ENCODE assay signal across 13 mouse cellular contexts in the genomic region with DNA sequence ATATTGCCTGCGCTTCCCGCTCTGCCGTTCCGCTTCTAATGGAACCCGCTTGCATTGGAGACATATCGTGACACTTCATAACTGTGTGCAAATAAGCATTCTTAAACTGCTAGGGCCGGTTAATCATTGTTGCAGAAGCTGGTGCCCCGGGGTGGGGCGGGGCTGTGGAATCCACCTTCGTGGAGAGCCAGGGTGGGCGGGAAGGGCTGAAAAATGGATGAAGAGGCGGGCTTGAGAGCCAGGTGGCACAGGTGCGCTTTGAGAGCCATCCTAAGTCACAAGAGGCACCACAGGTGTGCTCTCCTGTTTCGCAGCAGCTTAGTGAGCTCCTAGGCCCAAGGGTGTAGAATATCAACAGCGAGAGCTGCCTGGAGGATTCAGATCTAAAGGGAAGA. TPM values are rescaled to one million over a fixed set of nuclear protein-coding genes. Genes with fewer than 3 reads are reported as not detected.
DNase-seq lines count a peak whose midpoint lies in the region; ATAC-seq and TF ChIP-seq lines count a peak whose summit lies in the region.
"Had no signal": no experiment of that assay in that cellular context is flagged by ENCODE, and none has a peak within 500 bp of the region (broad histone marks: within the 10 kb centered on the region; RNA-seq: fewer than 3 reads in every experiment).

No protein-coding gene starts in this region.

- H3K4me1 ChIP-seq in forebrain, embryonic 12.5 days, result peaks cover 24% of the 10 kb centered on the region
- H3K4me1 ChIP-seq in forebrain, postnatal 0 days (ENCODE audit: insufficient read depth), result no peaks in the 10 kb centered on the region
- H3K4me1 ChIP-seq in lung, embryonic 14.5 days (ENCODE audit: insufficient read depth), result no peaks in the 10 kb centered on the region
- H3K4me1 ChIP-seq in intestine, embryonic 15.5 days (replicated peaks), result 0 out of 2 replicates have a peak, but pooled peaks cover 5% of the 10 kb centered on the region
- H3K4me1 ChIP-seq in midbrain, embryonic 15.5 days, result peaks cover 2% of the 10 kb centered on the region; the same call in 1 of the 2 replicates

- no peak overlapping the region for H3K4me3 ChIP-seq in forebrain, embryonic 12.5 days (replicated peaks)
- no peak overlapping the region for H3K4me3 ChIP-seq in forebrain, postnatal 0 days (ENCODE audit: low read depth, low read length)
- no peak overlapping the region for H3K4me3 ChIP-seq in lung, embryonic 14.5 days (ENCODE audit: low read depth, low read length)
- no peak overlapping the region for H3K4me3 ChIP-seq in intestine, embryonic 15.5 days (replicated peaks)
- H3K4me3 ChIP-seq in midbrain, embryonic 15.5 days, result no peak overlapping the region
- H3K4me3 ChIP-seq: layer of hippocampus, adult 2 months had no signal

- H3K27me3 ChIP-seq in forebrain, embryonic 12.5 days, result peaks cover 73% of the 10 kb centered on the region
- no peaks in the 10 kb centered on the region; the same call in 1 of the 2 replicates for H3K27me3 ChIP-seq in forebrain, postnatal 0 days (ENCODE audit: insufficient read depth, low read length)
- no peaks in the 10 kb centered on the region for H3K27me3 ChIP-seq in lung, embryonic 14.5 days (ENCODE audit: insufficient read depth, low read length)
- H3K27me3 ChIP-seq in intestine, embryonic 15.5 days (replicated peaks), result no peaks in the 10 kb centered on the region
- H3K27me3 ChIP-seq in midbrain, embryonic 15.5 days (replicated peaks), result no peaks in the 10 kb centered on the region

- no peak overlapping the region for H3K4me2 ChIP-seq in forebrain, embryonic 12.5 days
- H3K4me2 ChIP-seq in forebrain, postnatal 0 days (ENCODE audit: low read depth), result no peak overlapping the region
- no peak overlapping the region for H3K4me2 ChIP-seq in lung, embryonic 14.5 days
- H3K4me2 ChIP-seq in intestine, embryonic 15.5 days (replicated peaks), result peak overlapping the region; percentile 7; the same call in 1 of the 2 replicates
- H3K4me2 ChIP-seq in midbrain, embryonic 15.5 days, result no peak overlapping the region

- no peak for ATAC-seq in forebrain, embryonic 12.5 days (ENCODE audit: low FRiP score)
- ATAC-seq in forebrain, postnatal 0 days, result no peak
- ATAC-seq in lung, embryonic 14.5 days (ENCODE audit: insufficient read depth), result peak; percentile 79
- peak; percentile 61 for ATAC-seq in intestine, embryonic 15.5 days
- ATAC-seq in midbrain, embryonic 15.5 days (replicated peaks), result no peak

- 0 out of 2 replicates have a peak overlapping the region, but pooled peaks have one; percentile 9 for H3K9ac ChIP-seq in forebrain, embryonic 12.5 days
- H3K9ac ChIP-seq in forebrain, postnatal 0 days, result no peak overlapping the region
- no peak overlapping the region for H3K9ac ChIP-seq in lung, embryonic 14.5 days
- no peak overlapping the region for H3K9ac ChIP-seq in intestine, embryonic 15.5 days
- H3K9ac ChIP-seq in midbrain, embryonic 15.5 days, result no peak overlapping the region

- H3K27ac ChIP-seq in forebrain, embryonic 12.5 days, result no peak overlapping the region
- H3K27ac ChIP-seq in forebrain, postnatal 0 days (ENCODE audit: low read depth, low read length), result no peak overlapping the region
- peak overlapping the region; percentile 65 for H3K27ac ChIP-seq in lung, embryonic 14.5 days (ENCODE audit: low read depth)
- no peak overlapping the region for H3K27ac ChIP-seq in intestine, embryonic 15.5 days
- H3K27ac ChIP-seq in midbrain, embryonic 15.5 days, result 0 out of 2 replicates have a peak overlapping the region, but pooled peaks have one; percentile 35
- H3K27ac ChIP-seq: layer of hippocampus, adult 2 months had no signal

- no peaks in the 10 kb centered on the region for H3K9me3 ChIP-seq in forebrain, embryonic 12.5 days
- H3K9me3 ChIP-seq in forebrain, postnatal 0 days (ENCODE audit: low read length), result no peaks in the 10 kb centered on the region
- no peaks in the 10 kb centered on the region for H3K9me3 ChIP-seq in lung, embryonic 14.5 days (ENCODE audit: low read depth, low read length)
- no peaks in the 10 kb centered on the region for H3K9me3 ChIP-seq in intestine, embryonic 15.5 days
- no peaks in the 10 kb centered on the region for H3K9me3 ChIP-seq in midbrain, embryonic 15.5 days

- no peak for DNase-seq in forebrain, postnatal 0 days
- DNase-seq in lung, embryonic 14.5 days, result peak; percentile 63
- DNase-seq in lung, postnatal 14 days, result no peak
- no peak for DNase-seq in spleen, postnatal 10 days (ENCODE audit: low spot score in 2 of 2)
- DNase-seq in cerebellum, postnatal 25 days, result no peak
- DNase-seq: adrenal gland, adult 2 months; cerebellum, adult 2 months; thymus, postnatal 36 days had no signal

- 87% methylated on average over 15 of the region's 15 CpGs for WGBS in forebrain, embryonic 12.5 days
- 90% methylated on average over 15 of the region's 15 CpGs for WGBS in forebrain, postnatal 0 days
- WGBS in lung, embryonic 14.5 days, result 58% methylated on average over 15 of the region's 15 CpGs
- 66% methylated on average over 15 of the region's 15 CpGs for WGBS in intestine, embryonic 15.5 days
- WGBS in midbrain, embryonic 15.5 days, result 78% methylated on average over 15 of the region's 15 CpGs

- H3K36me3 ChIP-seq in forebrain, embryonic 12.5 days (replicated peaks), result no peaks in the 10 kb centered on the region
- H3K36me3 ChIP-seq in forebrain, postnatal 0 days (ENCODE audit: insufficient read depth), result no peaks in the 10 kb centered on the region
- H3K36me3 ChIP-seq in lung, embryonic 14.5 days (ENCODE audit: insufficient read depth), result no peaks in the 10 kb centered on the region
- no peaks in the 10 kb centered on the region for H3K36me3 ChIP-seq in intestine, embryonic 15.5 days
- H3K36me3 ChIP-seq in midbrain, embryonic 15.5 days (replicated peaks), result no peaks in the 10 kb centered on the region

- no peak for TF ChIP-seq CTCF in forebrain, postnatal 0 days (IDR thresholded peaks at IDR 0.05; ENCODE audit: low read depth)
- TF ChIP-seq CTCF in lung, embryonic 14.5 days (IDR thresholded peaks at IDR 0.05; ENCODE audit: low read depth), result no peak

RNA-seq across cellular contexts. Expression of gene Lmo1, which starts 46.7 kb away (rescaled TPM):
- polyA plus RNA-seq in forebrain, embryonic 12.5 days (2016; fragmentation: Nextera tagmentation; extraction: Ambion mirVana), result 90.6 and 119 TPM in 2 replicates
- total RNA-seq in forebrain, postnatal 0 days (2014; rRNA removed), result 59.4 and 75.5 TPM in 2 replicates
- polyA plus RNA-seq in forebrain, postnatal 0 days (2015; fragmentation: Nextera tagmentation; extraction: Ambion mirVana), result 84.0 and 86.5 TPM in 2 replicates
- 11.8 and 15.0 TPM in 2 replicates for polyA plus RNA-seq in lung, embryonic 14.5 days (2014; fragmentation: Nextera tagmentation; extraction: Ambion mirVana)
- polyA plus RNA-seq in intestine, embryonic 15.5 days (2015; fragmentation: Nextera tagmentation; extraction: Ambion mirVana), result 3.5 and 3.8 TPM in 2 replicates
- polyA plus RNA-seq in midbrain, embryonic 15.5 days (2015; fragmentation: Nextera tagmentation; extraction: Ambion mirVana), result 153 and 155 TPM in 2 replicates
- total RNA-seq: liver, adult 2 months had no signal
- polyA plus RNA-seq: liver, adult 2 months had no signal

Comparison
In these comparisons a context has a peak if more than half of its experiments do, and no peak if none do; other contexts are left out.
1. ATAC-seq: peak in lung, embryonic 14.5 days (single experiment) and intestine, embryonic 15.5 days (single experiment); none in forebrain, embryonic 12.5 days (single experiment), forebrain, postnatal 0 days (single experiment) and midbrain, embryonic 15.5 days (single experiment).
2. H3K27ac ChIP-seq: peak in lung, embryonic 14.5 days (single experiment) and midbrain, embryonic 15.5 days (single experiment); none in forebrain, embryonic 12.5 days (single experiment), forebrain, postnatal 0 days (single experiment) and intestine, embryonic 15.5 days (single experiment).